Mouse (Mus musculus): ENCODE measurements around the gene Olfr645. TPM values are rescaled to one million over a fixed set of nuclear protein-coding genes. Genes with fewer than 3 reads are reported as not detected.

Olfr645 gene
- not detected in 2 replicates for polyA plus RNA-seq (2015; fragmentation: Nextera tagmentation; extraction: Ambion mirVana)

DNA sequence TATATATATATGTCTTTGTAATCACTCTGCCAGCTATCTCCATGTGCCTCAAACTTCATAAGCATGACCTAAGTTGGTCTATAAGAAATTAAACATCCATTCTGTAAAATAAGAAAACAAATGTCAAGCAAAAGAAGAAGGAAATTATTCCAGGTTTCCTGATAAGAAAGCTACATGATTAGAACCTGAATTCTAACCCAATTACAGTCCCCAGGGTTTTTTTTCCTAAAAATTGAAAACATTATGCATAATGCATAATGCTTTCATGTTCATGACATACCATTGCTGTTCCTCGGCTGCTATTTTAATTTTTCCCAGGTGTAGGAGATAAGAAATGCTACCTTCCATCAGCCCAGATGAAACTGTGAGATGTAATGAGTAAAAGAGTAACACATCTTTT lies at the start of gene Olfr645:
Gene Olfr645 (minus strand): TSS at position 101 of the 400 bp plus-strand sequence.

DNA sequence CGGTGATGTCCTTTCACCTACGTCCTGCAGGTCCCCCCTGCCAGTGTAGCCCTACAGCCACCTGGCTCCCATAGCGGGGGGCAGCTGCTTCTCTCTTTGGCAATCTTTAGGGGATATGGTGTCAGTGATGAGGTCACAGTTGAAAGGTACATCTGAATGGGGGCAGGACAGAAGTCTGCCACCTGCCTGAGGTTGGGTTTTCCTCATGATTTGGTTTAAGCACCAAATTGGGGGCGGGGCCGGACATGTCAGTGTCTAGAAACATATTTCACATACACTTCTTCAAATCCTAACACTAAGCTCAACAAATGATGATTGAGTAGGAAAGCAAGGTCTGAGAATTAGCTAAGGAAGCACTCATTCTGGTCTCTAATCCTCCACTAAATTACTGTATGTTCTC lies 44.5 kb upstream of the Olfr645 start, which contains the start of gene Ubqln5:
Gene Ubqln5 (minus strand): TSS at position 101 of the 400 bp plus-strand sequence.

DNA sequence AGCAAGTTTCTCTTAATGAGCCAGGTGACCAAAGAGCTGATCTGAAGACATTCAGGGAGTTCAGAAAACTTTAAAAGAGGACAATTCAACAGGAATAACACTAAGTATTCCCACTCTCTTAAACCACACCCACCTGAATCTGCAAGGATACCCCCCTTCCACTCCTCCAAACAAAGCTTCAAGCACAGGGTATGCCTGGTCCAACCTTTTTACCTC lies 19.4 kb upstream of the Olfr645 start, which contains the start of gene Olfr646:
Gene Olfr646 (plus strand): TSS at position 117 of the 216 bp plus-strand sequence.

DNA sequence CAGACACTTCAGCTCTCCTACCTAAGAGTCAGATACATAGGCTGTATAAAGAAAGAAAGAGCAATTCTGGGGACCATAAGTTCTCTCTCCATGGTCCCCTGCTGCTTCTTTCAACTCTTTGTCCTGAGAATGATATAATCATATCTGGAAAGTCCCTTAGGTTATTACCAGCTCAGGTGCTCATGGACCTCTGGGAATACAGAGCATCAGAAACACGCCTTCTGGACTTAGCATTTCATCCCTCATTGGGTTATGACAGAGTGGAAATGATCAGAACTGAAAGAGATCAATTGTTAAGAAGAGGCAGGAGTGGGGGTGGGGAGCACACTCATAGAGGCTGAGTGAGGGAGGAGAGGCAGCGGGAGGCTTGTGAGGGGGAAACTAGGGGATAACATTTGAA lies 13.5 kb downstream of the Olfr645 start, which contains the start of gene Olfr644:
Gene Olfr644 (minus strand): TSS at position 101 of the 400 bp plus-strand sequence.

GRCm38 (mm10) chr7:104061345-104061744 lies 23.9 kb downstream of the Olfr645 start, which contains the start of gene 4930516K23Rik:
4930516K23Rik (minus strand) TSS chr7:104061445.

DNA sequence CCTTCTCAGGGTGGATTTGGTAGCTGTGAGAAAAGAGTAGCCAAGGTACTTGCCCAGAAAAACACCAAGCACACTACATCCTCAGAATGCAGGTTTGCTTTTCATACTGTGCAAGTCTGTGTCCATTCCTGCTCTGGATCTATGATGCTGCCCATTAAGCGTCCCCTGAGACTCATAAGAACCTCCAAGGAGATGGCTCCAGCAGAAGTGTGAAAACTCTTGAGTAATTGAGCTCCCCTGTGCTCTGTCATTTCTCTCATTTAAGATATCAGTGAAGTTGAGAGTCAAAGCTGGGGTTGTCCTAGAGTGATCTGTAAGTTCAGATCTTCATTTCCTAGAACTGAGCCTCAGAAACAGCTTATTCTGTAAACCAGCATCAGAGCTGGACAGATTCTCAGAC lies 32.7 kb downstream of the Olfr645 start, which contains the start of gene Olfr642:
Gene Olfr642 (minus strand): TSS at position 101 of the 400 bp plus-strand sequence.

GRCm38 (mm10) chr7:104035145-104035544 lies 50.1 kb downstream of the Olfr645 start, which contains the start of gene Olfr641:
Olfr641 (plus strand) TSS chr7:104035445.

Other genes starting within 250 kb of the Olfr645 start
- not detected in 2 replicates for gene Hbb-bh2, start 244.9 kb downstream of the Olfr645 start, polyA plus RNA-seq (2015; fragmentation: Nextera tagmentation; extraction: Ambion mirVana)
- gene Hbb-bh1, start 242.3 kb downstream of the Olfr645 start, polyA plus RNA-seq (2015; fragmentation: Nextera tagmentation; extraction: Ambion mirVana), result 1.3 and 1.9 TPM in 2 replicates
- gene Hbb-y, start 232.2 kb downstream of the Olfr645 start, polyA plus RNA-seq (2015; fragmentation: Nextera tagmentation; extraction: Ambion mirVana), result 2.9 and 3.0 TPM in 2 replicates
- not detected in 2 replicates for gene Olfr66, start 199.2 kb downstream of the Olfr645 start, polyA plus RNA-seq (2015; fragmentation: Nextera tagmentation; extraction: Ambion mirVana)
- 0.02 TPM in 1 of 2 replicates, not detected in the other for gene Olfr64, start 191.0 kb downstream of the Olfr645 start, polyA plus RNA-seq (2015; fragmentation: Nextera tagmentation; extraction: Ambion mirVana)
- gene Olfr65, start 182.0 kb downstream of the Olfr645 start, polyA plus RNA-seq (2015; fragmentation: Nextera tagmentation; extraction: Ambion mirVana), result not detected in 2 replicates
- not detected in 2 replicates for gene Olfr631, start 156.6 kb downstream of the Olfr645 start, polyA plus RNA-seq (2015; fragmentation: Nextera tagmentation; extraction: Ambion mirVana)
- 0.07 TPM in 1 of 2 replicates, not detected in the other for gene Olfr632, start 151.1 kb downstream of the Olfr645 start, polyA plus RNA-seq (2015; fragmentation: Nextera tagmentation; extraction: Ambion mirVana)
- not detected in 2 replicates for gene Olfr633, start 141.0 kb downstream of the Olfr645 start, polyA plus RNA-seq (2015; fragmentation: Nextera tagmentation; extraction: Ambion mirVana)
- gene Olfr635, start 114.3 kb downstream of the Olfr645 start, polyA plus RNA-seq (2015; fragmentation: Nextera tagmentation; extraction: Ambion mirVana), result not detected in 2 replicates
- gene Olfr638, start 86.7 kb downstream of the Olfr645 start, polyA plus RNA-seq (2015; fragmentation: Nextera tagmentation; extraction: Ambion mirVana), result not detected in 2 replicates
- not detected in 2 replicates for gene Olfr639, start 68.2 kb downstream of the Olfr645 start, polyA plus RNA-seq (2015; fragmentation: Nextera tagmentation; extraction: Ambion mirVana)
- gene Olfr640, start 59.9 kb downstream of the Olfr645 start, polyA plus RNA-seq (2015; fragmentation: Nextera tagmentation; extraction: Ambion mirVana), result not detected in 2 replicates
- gene Olfr641, start 50.0 kb downstream of the Olfr645 start, polyA plus RNA-seq (2015; fragmentation: Nextera tagmentation; extraction: Ambion mirVana), result not detected in 2 replicates
- gene Olfr642, start 32.8 kb downstream of the Olfr645 start, polyA plus RNA-seq (2015; fragmentation: Nextera tagmentation; extraction: Ambion mirVana), result not detected in 2 replicates
- gene 4930516K23Rik, start 24.0 kb downstream of the Olfr645 start, polyA plus RNA-seq (2015; fragmentation: Nextera tagmentation; extraction: Ambion mirVana), result not detected in 2 replicates
- not detected in 2 replicates for gene Olfr644, start 13.6 kb downstream of the Olfr645 start, polyA plus RNA-seq (2015; fragmentation: Nextera tagmentation; extraction: Ambion mirVana)
- not detected in 2 replicates for gene Olfr646, start 19.4 kb upstream of the Olfr645 start, polyA plus RNA-seq (2015; fragmentation: Nextera tagmentation; extraction: Ambion mirVana)
- not detected in 2 replicates for gene Ubqln5, start 44.4 kb upstream of the Olfr645 start, polyA plus RNA-seq (2015; fragmentation: Nextera tagmentation; extraction: Ambion mirVana)
- gene Olfr643, start 51.9 kb upstream of the Olfr645 start, polyA plus RNA-seq (2015; fragmentation: Nextera tagmentation; extraction: Ambion mirVana), result not detected in 2 replicates
- gene Ubqln3, start 57.8 kb upstream of the Olfr645 start, polyA plus RNA-seq (2015; fragmentation: Nextera tagmentation; extraction: Ambion mirVana), result not detected in 2 replicates
- not detected in 2 replicates for gene Ubqlnl, start 65.1 kb upstream of the Olfr645 start, polyA plus RNA-seq (2015; fragmentation: Nextera tagmentation; extraction: Ambion mirVana)
- gene Olfm5, start 79.4 kb upstream of the Olfr645 start, polyA plus RNA-seq (2015; fragmentation: Nextera tagmentation; extraction: Ambion mirVana), result 0.07 TPM in 1 of 2 replicates, not detected in the other
- 0.08 and 0.15 TPM in 2 replicates for gene Olfr648, start 97.9 kb upstream of the Olfr645 start, polyA plus RNA-seq (2015; fragmentation: Nextera tagmentation; extraction: Ambion mirVana)
- not detected in 2 replicates for gene Olfr649, start 110.5 kb upstream of the Olfr645 start, polyA plus RNA-seq (2015; fragmentation: Nextera tagmentation; extraction: Ambion mirVana)
- gene Trim6, start 133.3 kb upstream of the Olfr645 start, polyA plus RNA-seq (2015; fragmentation: Nextera tagmentation; extraction: Ambion mirVana), result 0.65 and 1.2 TPM in 2 replicates
- gene Trim34a, start 159.0 kb upstream of the Olfr645 start, polyA plus RNA-seq (2015; fragmentation: Nextera tagmentation; extraction: Ambion mirVana), result 5.6 and 7.4 TPM in 2 replicates
- gene Trim5, start 202.6 kb upstream of the Olfr645 start, polyA plus RNA-seq (2015; fragmentation: Nextera tagmentation; extraction: Ambion mirVana), result 2.3 and 2.9 TPM in 2 replicates
- 13.9 and 19.1 TPM in 2 replicates for gene Trim12a, start 230.0 kb upstream of the Olfr645 start, polyA plus RNA-seq (2015; fragmentation: Nextera tagmentation; extraction: Ambion mirVana)
- 0.13 TPM in 1 of 2 replicates, not detected in the other for gene Trim34b, start 244.0 kb upstream of the Olfr645 start, polyA plus RNA-seq (2015; fragmentation: Nextera tagmentation; extraction: Ambion mirVana)

Measured in spleen, postnatal 0 days (tissue).